Mouse (Mus musculus): ENCODE data around the gene Slc35a5.

Gene Slc35a5

DNA sequence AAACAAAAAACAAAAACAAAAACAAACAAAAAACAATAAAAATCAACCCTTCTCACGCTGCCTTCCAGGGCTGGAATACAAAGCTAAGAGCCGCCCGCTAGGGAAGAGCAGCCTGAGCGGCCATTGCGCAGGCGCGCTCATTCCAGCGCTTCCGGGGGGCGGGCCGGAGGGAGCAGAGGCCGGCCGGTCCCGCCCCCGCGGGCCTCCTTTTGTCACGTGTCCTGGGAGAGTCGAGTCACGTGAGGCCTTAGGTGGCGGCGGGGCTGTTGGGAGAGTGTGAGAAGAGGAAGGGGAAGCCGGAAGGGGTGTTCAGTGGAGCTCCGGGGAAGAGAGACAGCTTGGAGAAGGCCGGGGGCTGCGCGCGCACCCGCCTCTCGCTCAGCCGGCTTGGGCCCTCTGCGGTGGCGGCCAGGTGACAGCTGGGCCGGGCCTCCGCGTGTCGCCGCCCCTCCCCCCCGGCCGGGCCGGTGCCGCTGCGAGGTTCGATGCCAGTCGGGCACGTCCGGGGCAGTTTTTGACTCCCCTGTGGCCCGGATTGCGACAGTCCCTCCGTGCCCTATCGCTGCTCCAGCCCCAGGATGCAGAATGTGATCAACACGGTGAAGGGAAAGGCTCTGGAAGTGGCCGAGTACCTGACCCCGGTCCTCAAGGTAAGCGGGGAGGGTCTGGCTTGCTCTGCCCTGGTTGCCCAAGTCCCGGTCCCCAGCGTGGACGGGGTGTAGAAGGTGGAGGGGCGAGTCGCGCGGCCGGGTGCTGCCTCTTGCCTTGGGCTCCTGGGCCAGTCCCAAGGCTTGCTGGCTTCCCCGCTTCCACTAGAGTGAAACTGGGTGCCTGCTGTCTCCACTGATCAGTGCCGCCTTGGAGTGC is at the start of gene Slc35a5, which contains the start of gene Atg3:
Slc35a5 (minus strand) TSS at position 185 of the 867 bp plus-strand sequence.
Atg3 (plus strand) TSS at position 264 of the 867 bp plus-strand sequence.
- DNase-seq (ENCODE audit: low spot score), result peak; percentile 87

DNA sequence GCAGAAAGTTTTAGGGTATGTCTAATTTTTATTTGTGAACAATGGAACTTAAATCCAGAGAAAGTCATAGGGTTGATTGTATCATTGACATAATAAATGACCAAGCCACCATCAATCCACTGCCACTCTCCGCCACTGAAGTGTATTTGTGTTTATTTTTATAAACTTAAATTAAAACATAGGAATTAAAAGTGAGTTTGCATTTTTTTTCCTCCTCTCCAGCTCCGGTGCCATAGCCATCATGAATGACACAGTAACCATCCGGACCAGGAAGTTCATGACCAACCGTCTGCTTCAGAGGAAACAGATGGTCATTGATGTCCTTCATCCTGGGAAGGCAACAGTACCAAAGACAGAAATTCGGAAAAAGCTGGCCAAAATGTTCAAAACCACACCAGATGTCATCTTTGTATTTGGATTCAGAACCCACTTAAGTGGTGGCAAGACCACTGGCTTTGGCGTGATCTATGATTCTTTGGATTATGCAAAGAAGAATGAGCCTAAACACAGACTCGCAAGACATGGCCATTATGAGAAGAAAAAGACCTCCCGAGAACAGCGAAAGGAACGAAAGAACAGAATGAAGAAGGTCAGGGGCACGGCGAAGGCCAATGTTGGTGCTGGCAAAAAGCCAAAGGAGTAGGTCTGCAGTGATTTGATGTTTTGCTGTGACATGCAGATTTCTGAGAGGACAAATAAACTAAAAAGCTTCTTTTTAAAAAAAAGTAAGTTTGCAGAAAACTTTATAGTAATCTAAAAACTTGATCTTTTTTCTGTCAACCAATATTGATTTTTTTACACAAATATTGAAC is 46.6 kb upstream of the Slc35a5 start:
- DNase-seq (ENCODE audit: low spot score), result no peak

DNA sequence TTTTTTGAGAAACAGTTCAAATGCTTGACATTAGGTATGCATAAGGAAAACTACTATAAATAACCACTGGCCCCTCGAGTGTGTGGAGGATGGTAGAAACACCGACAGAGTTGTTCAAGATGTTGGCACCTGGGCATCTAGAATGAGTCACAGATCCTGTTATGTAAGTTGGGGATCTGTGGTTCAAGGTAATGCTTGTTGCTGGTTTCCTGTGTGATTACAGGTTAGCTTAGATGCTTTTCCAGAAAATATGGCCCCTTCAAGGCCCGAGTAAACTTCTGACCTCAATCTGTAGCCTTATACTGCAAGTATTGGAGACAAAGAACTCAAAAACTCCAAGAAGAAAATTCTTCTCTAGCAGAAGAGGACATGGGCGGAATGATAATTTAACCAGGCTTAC is 45.9 kb upstream of the Slc35a5 start:
- no peak for DNase-seq (ENCODE audit: low spot score)

DNA sequence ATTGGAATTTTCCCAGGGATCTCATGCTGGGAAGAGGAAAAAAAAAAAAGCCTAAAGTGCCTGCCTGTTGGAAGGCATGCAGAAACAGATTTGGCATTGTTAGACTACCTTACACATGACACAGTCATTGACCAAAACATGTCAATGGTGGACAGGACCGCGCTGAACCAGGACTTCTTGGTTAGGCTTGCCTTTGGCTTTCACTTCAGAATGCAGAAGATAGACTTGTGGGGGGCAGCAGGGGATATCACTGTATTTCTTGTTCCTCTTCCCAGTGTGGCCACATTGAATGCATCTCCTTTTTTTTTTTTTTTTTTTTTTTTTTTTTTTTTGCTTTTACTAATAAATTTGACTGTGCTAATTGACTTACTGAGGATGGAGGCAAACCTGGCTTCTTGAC is 42.9 kb upstream of the Slc35a5 start:
- no peak for DNase-seq (ENCODE audit: low spot score)

DNA sequence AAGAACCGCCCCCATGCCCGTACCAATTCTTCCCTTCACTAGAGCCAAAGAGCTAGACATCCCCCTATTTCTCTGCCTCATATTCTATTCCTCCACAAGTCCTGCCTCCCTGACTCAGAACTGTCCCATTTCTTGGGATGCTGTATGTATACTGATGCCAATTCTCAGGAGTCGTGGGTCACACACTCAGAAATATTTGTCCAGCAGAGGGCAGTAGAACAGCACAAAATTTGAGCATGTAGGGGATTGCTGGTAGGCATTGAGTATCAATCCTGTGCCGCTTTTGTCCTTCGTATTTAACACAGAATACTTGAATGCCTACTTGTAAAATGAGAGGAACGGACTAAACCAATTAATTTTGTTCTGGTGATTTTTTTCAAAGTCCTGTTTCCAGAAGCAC is 38.3 kb upstream of the Slc35a5 start:
- peak; percentile 68 for DNase-seq (ENCODE audit: low spot score)

DNA sequence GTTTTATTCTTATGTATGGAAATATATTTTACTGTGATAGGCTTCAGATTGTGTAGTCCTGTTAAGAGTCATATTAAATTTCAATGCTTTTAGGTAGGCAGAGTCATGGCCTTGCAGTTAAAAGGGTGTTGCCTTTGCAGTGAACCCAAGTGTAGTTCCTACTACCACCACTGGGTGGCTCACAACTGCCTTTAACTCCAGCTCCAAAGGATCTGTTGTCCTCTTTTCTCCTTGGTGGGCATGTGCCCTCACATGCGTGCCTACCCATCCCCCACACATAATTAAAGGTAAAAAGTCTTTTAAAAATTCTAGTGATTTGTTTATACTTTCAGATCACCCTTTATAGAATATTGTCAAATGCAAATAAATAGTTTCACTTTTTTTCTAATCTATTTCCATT is 34.1 kb upstream of the Slc35a5 start:
- peak; percentile 64 for DNase-seq (ENCODE audit: low spot score)

DNA sequence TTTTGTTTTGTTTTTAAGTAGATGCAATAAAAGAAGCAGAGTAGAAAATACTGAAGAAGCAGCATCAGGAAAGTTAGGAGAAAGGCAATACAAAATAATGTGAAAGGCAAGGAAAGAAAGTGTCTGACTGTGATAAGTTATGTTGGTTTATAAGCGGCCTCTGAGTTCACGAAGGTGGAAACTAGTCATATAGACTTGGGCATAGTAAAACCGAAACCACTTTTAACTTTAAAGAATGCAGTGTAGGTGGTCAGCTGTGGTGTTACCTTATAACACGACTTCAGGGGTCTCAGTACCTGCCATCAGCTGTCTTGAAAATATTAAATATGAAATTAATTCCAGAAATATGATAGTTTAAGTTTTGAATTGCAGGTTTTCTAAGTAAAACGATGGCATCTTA is 23.3 kb upstream of the Slc35a5 start:
- DNase-seq (ENCODE audit: low spot score), result no peak

DNA sequence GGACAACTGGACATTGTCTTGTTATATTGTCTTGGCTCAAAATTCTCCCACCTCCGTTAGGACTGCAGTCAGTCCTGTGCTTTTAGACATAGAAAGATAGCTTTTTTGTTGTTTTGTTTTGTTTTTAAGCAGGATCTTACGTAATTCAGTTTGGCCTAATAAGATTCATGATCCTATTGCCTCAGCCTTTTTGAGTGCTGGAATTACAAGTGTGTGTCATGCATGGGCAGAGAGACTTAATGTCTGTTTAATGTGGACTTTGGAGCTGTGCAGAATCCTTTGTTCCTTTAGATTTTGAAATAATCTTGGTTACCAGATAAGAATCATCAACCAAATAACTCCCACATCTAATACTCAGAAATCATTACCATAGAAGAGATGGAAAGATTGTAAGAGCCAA is 20.0 kb upstream of the Slc35a5 start:
- DNase-seq (ENCODE audit: low spot score), result no peak

DNA sequence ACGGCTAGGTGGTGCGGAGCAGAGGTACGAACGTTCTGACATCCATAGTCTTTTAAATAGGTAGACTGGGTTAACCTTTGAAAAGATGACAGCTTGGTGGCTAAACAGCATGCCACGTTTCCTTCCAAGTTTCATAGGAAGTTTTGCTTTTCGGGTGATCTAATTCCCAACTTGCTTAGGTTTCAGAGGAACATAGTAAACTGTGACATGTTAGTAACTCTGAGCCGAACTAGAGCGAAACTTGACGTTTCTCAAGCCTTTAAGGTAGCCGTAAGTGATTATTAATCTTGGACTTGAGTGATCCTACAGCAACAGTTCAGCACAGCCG is 847 bp upstream of the Slc35a5 start:
- no peak for DNase-seq (ENCODE audit: low spot score)

DNA sequence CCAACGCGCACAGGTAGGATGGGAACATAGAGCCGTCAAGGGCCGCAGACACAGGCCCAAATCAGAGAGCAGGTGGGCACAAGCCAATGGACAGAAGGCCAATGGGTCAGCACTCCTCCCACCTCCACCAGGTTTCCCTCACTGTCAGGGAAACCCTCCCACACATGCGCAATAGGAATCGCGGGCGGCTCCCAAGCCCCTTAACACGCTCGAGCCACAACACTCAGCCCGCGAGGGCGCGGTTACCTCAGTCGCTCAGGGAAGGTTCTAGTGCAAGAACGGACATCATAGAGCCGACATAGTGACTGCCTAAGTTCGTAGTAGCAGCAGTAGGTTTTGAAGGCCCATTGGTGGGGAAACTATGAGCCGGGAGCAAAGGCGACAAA is 377 bp downstream of the Slc35a5 start:
- peak; percentile 63 for DNase-seq (ENCODE audit: low spot score)

DNA sequence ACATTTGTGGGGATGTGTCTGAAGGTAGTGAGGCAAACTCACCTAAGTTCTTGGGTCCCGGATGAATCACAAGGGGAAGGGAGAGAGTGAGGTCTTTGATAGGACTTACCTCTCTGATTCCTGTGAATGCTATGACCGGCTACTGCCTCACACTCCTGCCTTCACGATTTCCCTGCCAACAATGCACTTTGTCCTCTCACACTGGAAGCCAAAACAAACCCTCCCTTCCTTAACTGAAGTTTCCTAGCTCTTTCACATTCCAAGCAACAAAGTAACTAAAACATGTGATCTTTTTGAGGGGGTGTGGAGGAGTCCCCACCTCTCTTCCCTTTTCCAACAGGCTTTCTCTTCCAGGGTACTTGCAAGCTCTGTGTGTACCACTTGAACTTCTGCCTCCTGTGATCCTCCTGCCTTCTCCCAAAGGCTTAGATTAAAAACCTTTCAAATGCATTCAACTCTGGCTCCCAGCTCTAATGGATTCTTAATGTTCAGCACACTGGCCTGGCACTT is 3.7 kb downstream of the Slc35a5 start:
- no peak for DNase-seq (ENCODE audit: low spot score)

DNA sequence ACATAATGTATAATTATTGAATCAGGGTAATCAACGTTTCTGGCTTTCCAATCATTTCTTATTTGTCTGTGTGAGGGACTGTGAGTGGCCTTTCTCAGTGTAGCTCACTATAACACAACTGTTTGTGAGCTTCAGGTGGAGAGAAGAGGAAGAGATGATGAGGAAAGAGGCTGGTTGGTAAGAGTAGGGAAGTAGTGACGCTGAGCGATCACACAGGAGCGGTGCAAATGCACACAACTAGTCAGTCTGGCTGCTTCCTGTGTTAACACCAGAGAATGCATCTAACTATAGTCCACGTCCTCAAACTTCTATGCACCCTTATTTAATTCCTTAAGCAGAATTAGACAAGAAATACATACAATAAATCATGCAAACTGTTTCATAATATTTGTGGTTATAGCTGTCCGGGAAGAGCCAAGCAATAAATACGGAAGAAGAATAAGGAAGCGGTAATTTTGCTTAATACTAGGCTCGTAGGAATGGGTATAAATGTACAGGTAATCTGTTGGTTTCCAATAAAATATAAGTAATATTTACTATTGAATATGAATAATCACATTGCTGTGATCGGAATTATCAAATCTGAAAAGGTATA is 9.9 kb downstream of the Slc35a5 start:
- no peak for DNase-seq (ENCODE audit: low spot score)

DNA sequence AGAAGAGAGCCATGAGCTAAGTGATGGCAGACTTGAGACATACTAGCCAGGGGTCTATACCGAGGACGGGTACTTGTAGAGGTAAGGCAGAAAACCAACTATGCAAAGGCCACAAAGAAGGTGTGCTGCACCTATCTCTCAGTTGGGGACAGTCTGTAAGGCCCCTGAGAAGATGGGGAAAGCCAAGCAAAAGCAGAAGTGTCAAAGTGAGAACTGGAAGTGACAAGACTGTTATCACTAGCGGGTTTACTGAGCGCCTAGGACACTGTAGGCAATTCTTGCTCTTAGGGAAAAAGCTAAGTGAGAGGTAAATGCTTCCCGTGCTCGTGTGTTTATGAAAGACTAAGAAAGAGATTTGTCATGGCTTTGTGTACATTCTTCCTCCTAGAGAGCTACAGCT is 13.4 kb downstream of the Slc35a5 start:
- DNase-seq (ENCODE audit: low spot score), result no peak

DNA sequence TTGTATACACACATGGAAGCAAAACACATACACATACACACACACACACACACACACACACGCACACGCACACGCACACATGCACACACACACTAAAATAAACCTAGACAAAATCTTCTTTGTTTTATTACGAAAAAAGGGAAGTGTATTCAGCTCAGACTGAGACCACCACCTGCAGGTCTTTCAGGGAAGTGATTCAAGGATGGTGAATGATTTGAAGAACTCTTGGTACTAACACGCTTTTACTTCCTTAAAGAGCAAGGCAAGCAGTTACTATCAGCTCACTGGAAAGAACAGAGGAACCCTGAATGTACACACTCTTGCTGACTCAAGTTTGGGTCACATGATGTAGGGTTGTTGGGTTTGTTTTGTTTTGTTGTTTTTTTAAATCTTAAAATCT is 15.9 kb downstream of the Slc35a5 start:
- DNase-seq (ENCODE audit: low spot score), result no peak

DNA sequence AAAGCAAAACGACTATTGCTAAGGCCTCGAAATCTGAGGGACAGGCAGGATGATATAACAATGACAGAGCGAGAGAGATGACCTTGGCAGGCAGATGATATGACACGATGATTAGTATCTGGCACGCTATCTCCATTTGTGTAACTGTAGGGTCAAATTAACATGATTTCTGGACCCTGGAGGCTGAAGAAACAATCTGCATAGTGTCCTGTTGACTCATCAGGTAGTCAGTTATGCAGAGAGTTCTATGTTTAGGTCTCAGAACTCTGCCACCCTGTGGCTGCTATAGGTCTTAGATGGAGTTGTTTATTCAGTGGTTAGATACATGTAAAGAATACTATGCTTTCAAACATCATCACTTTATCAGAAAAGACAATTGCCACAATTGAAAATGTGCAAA is 16.8 kb downstream of the Slc35a5 start:
- DNase-seq (ENCODE audit: low spot score), result no peak

DNA sequence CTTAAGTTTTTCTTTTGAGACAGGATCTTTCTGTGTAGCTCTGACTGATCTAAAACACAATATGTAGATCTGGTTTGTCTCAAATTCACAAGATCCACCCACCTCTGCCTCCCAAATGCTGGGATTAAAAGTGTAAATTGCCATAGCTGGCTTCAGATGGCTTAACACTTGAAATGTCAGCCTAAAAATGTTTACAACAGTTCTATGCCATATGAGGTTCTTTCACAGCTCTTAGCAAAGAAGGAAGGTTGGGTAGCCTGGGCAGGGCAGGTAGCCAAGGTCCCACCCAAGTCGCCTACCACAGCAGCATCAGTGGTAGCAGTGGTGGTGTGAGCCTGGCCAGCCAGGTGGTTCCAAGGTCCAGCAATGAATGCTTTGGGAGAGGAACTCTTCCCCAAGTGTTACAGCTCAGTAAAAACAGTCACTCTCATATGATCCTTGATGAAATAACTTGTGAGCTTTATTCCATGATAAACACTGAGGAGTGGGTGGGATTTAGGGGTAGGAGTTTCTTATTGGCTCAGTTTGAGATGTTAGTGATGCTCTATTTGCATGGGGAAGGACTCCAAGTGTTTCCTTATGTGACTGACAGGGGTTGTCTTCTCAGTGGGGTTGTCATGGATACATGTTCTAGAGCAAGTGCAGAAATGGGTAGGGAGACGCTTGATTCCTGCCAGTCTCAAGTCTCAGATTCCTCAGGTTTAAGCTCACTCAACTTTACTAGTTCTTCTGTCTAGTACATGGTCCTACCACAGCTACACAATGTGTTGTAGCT is 30.4 kb downstream of the Slc35a5 start:
- DNase-seq (ENCODE audit: low spot score), result no peak

DNA sequence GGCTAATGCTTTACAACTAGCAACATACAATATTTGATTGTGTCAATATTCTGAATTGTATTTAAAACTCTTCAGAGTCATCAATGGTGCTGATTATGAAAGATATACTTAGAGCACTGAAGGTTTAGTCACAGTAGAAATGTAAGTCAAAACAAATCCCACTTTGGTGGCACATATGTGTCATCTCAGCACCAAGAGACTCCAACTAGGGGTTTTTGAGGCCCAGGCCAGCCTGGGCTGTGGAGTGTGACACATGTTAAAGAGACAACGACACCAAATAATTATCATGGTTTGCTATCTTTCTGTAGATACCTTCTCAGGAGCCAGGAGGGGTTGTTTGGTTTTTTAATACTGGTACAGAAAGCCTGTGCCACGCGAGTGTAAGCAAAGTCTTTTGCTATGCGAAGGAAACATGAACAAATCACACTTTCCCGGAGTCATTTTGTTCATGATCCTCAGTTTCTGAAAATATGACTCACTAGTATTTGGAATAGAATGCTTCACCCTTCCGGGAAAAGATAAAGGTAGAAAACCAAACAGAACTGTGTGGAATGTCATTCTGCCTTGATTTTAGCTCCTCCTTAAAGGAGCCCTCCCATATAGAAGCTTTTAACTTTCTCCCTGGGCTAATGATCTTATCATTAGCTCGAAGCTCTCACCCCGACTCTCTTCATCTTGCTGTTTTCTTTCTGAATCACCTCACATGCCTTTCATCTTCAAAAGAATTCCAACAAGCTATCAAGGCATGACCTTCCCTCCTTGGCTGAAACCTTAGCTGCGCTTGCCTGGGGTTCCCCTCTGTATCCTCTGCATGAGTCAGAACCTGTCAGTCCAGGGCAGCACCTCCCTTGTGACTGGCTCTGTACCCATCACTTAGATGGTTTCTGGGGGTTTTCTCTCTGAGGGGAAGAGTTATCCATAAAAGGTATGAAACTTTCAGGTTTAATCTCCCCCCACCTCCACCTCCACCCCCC is 34.0 kb downstream of the Slc35a5 start:
- no peak for DNase-seq (ENCODE audit: low spot score)

DNA sequence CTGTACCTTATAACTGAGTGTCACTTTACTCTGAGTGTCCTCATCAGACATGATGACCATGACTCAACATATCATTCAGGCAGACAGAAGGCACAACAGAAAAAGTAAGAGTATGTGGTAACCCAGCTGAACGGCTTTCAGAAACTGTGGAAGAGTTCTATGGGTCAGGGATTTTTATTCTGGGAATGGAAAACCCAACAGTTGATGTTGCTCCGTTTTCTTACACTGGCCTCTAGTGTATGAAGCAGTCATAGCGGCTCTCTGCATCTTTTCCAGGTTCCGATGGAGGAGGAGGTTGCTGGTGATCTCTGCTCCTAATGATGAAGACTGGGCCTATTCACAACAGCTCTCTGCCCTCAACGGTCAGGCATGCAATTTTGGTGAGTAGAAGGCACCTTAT is 35.9 kb downstream of the Slc35a5 start:
- DNase-seq (ENCODE audit: low spot score), result no peak

DNA sequence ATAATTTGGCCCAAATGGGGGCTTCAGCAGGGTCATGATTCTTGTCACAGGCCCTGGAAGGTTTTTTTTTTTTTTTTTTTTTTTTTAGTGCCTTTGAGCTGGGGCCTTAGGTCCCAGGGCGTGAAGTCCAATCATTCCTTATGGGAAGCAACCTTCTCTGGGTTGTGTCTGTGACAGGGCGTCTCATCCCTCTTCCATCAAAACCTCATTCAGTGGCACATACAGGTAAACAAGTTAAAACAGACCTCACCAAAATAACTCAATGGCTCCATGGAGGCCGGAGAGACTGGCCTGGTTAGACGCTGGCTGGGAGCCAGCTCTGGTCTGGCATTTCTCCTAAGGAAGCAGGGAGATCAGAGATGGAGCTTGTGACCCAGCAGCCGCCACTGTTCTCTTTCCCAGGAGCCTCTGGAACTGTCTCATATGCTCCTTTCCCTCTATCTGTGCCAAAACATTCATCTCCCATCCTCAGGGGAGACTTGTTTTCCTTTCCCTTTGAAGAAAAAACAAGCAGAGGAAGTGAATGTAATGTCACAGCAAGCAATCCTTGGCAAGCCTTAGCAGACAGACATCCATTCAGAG is 37.6 kb downstream of the Slc35a5 start:
- peak; percentile 49 for DNase-seq (ENCODE audit: low spot score)

DNA sequence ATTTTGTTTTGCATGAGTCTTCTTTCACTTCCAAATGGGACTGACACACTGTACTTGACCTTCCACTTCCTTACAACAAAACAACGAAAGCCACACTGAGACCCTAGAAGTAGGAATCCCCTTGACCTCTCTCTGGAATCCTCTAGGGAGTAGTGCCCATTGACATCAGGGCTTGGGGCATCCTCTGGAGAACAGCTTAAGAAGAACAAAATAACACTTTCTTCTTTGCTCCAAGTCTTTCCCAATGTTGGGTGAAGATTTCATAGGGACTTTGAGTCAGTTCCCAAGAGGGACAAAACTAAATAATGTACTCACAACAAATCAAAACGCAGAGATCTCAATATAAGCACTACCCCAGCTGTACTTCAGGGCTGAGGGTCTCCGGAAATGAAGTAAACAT is 39.7 kb downstream of the Slc35a5 start:
- no peak for DNase-seq (ENCODE audit: low spot score)

Measured in ovary, postnatal 14 days (tissue).